Mouse (Mus musculus) neural tube, embryonic 12.5 days (tissue): ENCODE measurements around the gene Mab21l1. TPM values are rescaled to one million over a fixed set of nuclear protein-coding genes. Genes with fewer than 3 reads are reported as not detected.
A peak's percentile ranks its signal among the peaks of the same experiment; 100 is the strongest.

Experiments used
- ATAC-seq: fragments of 200-750 bp; cut with Nextera tagmentation; 2 replicates; pipeline ENCODE4 v1.8.0; 2017; ENCODE audit warnings: low read depth, mild to moderate bottlenecking, moderate TSS enrichment, moderate library complexity; ENCODE audit not compliant: low FRiP score
- H3K27ac ChIP-seq: fragments of 300-500 bp; sonication (generic); 2 replicates; pipeline ENCODE4 v1.5.1; 2016
- H3K27me3 ChIP-seq: fragments of 300-500 bp; sonication (generic); replicated peaks from 2 replicates; pipeline ENCODE4 v1.6.1; 2016; ENCODE audit warnings: mild to moderate bottlenecking
- H3K36me3 ChIP-seq: fragments of 300-500 bp; sonication (generic); 2 replicates; pipeline ENCODE4 v1.6.1; 2016; ENCODE audit warnings: mild to moderate bottlenecking
- H3K4me1 ChIP-seq: fragments of 300-500 bp; sonication (generic); 2 replicates; pipeline ENCODE4 v1.6.1; 2016
- H3K4me2 ChIP-seq: fragments of 300-500 bp; sonication (generic); replicated peaks from 2 replicates; pipeline ENCODE4 v1.6.1; 2016; ENCODE audit warnings: mild to moderate bottlenecking
- H3K4me3 ChIP-seq: fragments of 300-500 bp; sonication (generic); 2 replicates; pipeline ENCODE4 v1.5.1; 2016
- H3K9ac ChIP-seq: fragments of 300-500 bp; sonication (generic); 2 replicates; pipeline ENCODE4 v1.6.1; 2016; ENCODE audit warnings: mild to moderate bottlenecking
- H3K9me3 ChIP-seq: fragments of 300-500 bp; sonication (generic); 2 replicates; pipeline ENCODE4 v1.6.1; 2016; ENCODE audit warnings: mild to moderate bottlenecking
- WGBS: fragments of 180-500 bp; shearing (Covaris S2); methylation state at CpG from one replicate; pipeline ENCODE4 v1.1.7; 2016; 5-methylcytosine and 5-hydroxymethylcytosine counted together
- polyA plus RNA-seq: library from polyadenylated mRNA; unstranded; fragments of >200 nt; fragmentation: Nextera tagmentation; extraction: Ambion mirVana; gene quantifications from 2 replicates; pipeline ENCODE4 v1.2.1, GENCODE M21; 2016

The Mab21l1 gene
- polyA plus RNA-seq, 1 experiment from 2014 or later: 52.0 TPM

- H3K27ac ChIP-seq: no peak overlapping the region
- no peaks in the 10 kb centered on the region for H3K9me3 ChIP-seq
- H3K4me3 ChIP-seq: no peak overlapping the region
- no peaks in the 10 kb centered on the region for H3K36me3 ChIP-seq
- H3K27me3 ChIP-seq: no peaks in the 10 kb centered on the region
- H3K4me2 ChIP-seq: no peak overlapping the region
- no peak overlapping the region for H3K9ac ChIP-seq
- peak; percentile 63 for ATAC-seq
- 49% methylated on average over 5 of the region's 5 CpGs for WGBS
- peaks cover 4% of the 10 kb centered on the region; the same call in 1 of the 2 replicates for H3K4me1 ChIP-seq
Measured at GRCm38 (mm10) chr3:55830226-55830625, 47.9 kb downstream of the Mab21l1 start.
